Mouse (Mus musculus): Measurements from ENCODE around the gene Braf.

The Braf gene

GRCm38 (mm10) chr6:39556900-39557659, 168.2 kb downstream of the Braf start:
- DNase-seq (ENCODE audit: low read depth) = no peak

GRCm38 (mm10) chr6:39555648-39555945, 169.7 kb downstream of the Braf start:
- DNase-seq (ENCODE audit: low read depth) = no peak

GRCm38 (mm10) chr6:39554888-39555647, 170.2 kb downstream of the Braf start:
- no peak for DNase-seq (ENCODE audit: low read depth)
